Mouse (Mus musculus): Measurements from ENCODE around the gene Fam229a.

GRCm38 (mm10) chr4:129498941-129499340 lies 8.0 kb downstream of the Fam229a start:
- TF ChIP-seq EP300 (IDR thresholded peaks at IDR 0.05; ENCODE audit: low read depth) (no peak; the same call in 1 of the 2 replicates), CTCF (IDR thresholded peaks at IDR 0.05; ENCODE audit: low read depth) (no peak)

All from liver, postnatal 0 days (tissue).